Comparison of ENCODE assay signal across 8 mouse cellular contexts in genomic region chr5:74796421-74797067, GRCm38 (mm10).
DNase-seq lines count a peak whose midpoint lies in the region; ATAC-seq and TF ChIP-seq lines count a peak whose summit lies in the region.

No protein-coding gene starts in this region.

- ATAC-seq in granulocyte monocyte progenitor cell, adult 5-6 weeks (replicated peaks; ENCODE audit: poor library complexity, severe bottlenecking): peak; percentile 27; the same call in 1 of the 2 replicates

- 51% methylated on average over 8 of the region's 8 CpGs for WGBS in olfactory bulb, adult 2 months

- no peaks in the 10 kb centered on the region for H3K36me3 ChIP-seq in ES-E14 (ENCODE audit: control insufficient read depth, insufficient read depth, low read length, poor library complexity, severe bottlenecking)

- peak; percentile 47 for TF ChIP-seq CTCF in olfactory bulb, adult 2 months (IDR thresholded peaks at IDR 0.05; ENCODE audit: insufficient read depth, low read depth, low read length)

- no peak overlapping the region for H3K9ac ChIP-seq in ES-E14 (ENCODE audit: insufficient read depth, low read depth, low read length, poor library complexity, severe bottlenecking)

- H3K27ac ChIP-seq in ES-E14 (ENCODE audit: insufficient read depth, low read depth, low read length, poor library complexity, severe bottlenecking): no peak overlapping the region
- no peak overlapping the region for H3K27ac ChIP-seq in olfactory bulb, adult 2 months (ENCODE audit: insufficient read depth, low read depth, low read length)

- intact Hi-C loops in heart, postnatal 25 days (cut with DNase I): loop anchor here (5.0 kb wide), 2 partner anchors 174 to 361 kb away; no protein-coding TSS in a partner anchor
- intact Hi-C loops in left cerebral cortex, postnatal 36 days (cut with DNase I): loop anchor here (5.0 kb wide), 2 partner anchors 146 to 154 kb away; no protein-coding TSS in a partner anchor

- H3K4me1 ChIP-seq in ES-E14 (ENCODE audit: control insufficient read depth in 2 of 2, insufficient read depth in 2 of 2, low read length in 2 of 2, poor library complexity in 1 of 2): peaks cover 3 to 11% of the 10 kb centered on the region in 2 experiments
- peaks cover 17% of the 10 kb centered on the region for H3K4me1 ChIP-seq in olfactory bulb, adult 2 months (ENCODE audit: control insufficient read depth, insufficient read depth, low read length)

- TF ChIP-seq POLR2A in olfactory bulb, adult 2 months (IDR thresholded peaks at IDR 0.05; ENCODE audit: insufficient read depth, low read depth, low read length): no peak

- peak; percentile 51 for DNase-seq in heart, adult 8-10 months (ENCODE audit: low spot score)
- no peak for DNase-seq in heart, postnatal 25 days (ENCODE audit: low spot score)
- DNase-seq in ES-E14 (ENCODE audit: low read depth, low spot score): peak; percentile 75
- peak; percentile 13 to 18 for DNase-seq in cerebellum, postnatal 36 days
- peak; percentile 20 to 32 for DNase-seq in left cerebral cortex, postnatal 36 days (ENCODE audit: low spot score in 2 of 2)
- no peak for DNase-seq in spleen, postnatal 36 days (ENCODE audit: low spot score in 2 of 2)

- in situ Hi-C loops in ES-E14 (cut with MboI; ENCODE audit: low sequenced_read_pairs in 2 of 2, unreplicated experiment in 2 of 2): loop anchor here in 1 of 2 experiments (10.0 kb wide), 1 partner anchor 348 kb away; no protein-coding TSS in a partner anchor

- no peak overlapping the region for H3K4me3 ChIP-seq in ES-E14 (ENCODE audit: insufficient read depth in 1 of 2, low read depth in 1 of 2, low read length in 2 of 2, poor library complexity in 1 of 2, severe bottlenecking in 1 of 2)
- H3K4me3 ChIP-seq in olfactory bulb, adult 2 months (ENCODE audit: insufficient read depth, low read depth, low read length): no peak overlapping the region

- no peaks in the 10 kb centered on the region for H3K9me3 ChIP-seq in ES-E14 (ENCODE audit: control insufficient read depth, insufficient read depth, low read depth, low read length)

TF ChIP-seq in ES-E14, 5 proteins besides CTCF, POLR2A, EP300 and RAD21:
- TF ChIP-seq ZNF384 (IDR thresholded peaks at IDR 0.05; ENCODE audit: low read depth, low read length): no peak
- TF ChIP-seq CHD2 (IDR thresholded peaks at IDR 0.05; ENCODE audit: low read depth, low read length): no peak
- TF ChIP-seq MAFK (IDR thresholded peaks at IDR 0.05; ENCODE audit: insufficient read depth, low read depth, low read length): peak; percentile 96
- TF ChIP-seq HCFC1 (IDR thresholded peaks at IDR 0.05; ENCODE audit: borderline replicate concordance, insufficient read depth, low read length): no peak
- TF ChIP-seq ZC3H11A (IDR thresholded peaks at IDR 0.05; ENCODE audit: borderline replicate concordance, low read depth, low read length): peak; percentile 30; the same call in 1 of the 2 replicates

Comparison
In these comparisons a context has a peak if more than half of its experiments do, and no peak if none do; other contexts are left out.
1. DNase-seq: peak in heart, adult 8-10 months (single experiment), ES-E14 (single experiment), cerebellum, postnatal 36 days (2 of 2) and left cerebral cortex, postnatal 36 days (2 of 2); none in heart, postnatal 25 days (single experiment) and spleen, postnatal 36 days (0 of 2).